Mouse (Mus musculus) liver, adult 2 months (tissue): ENCODE data around the gene Slc12a7. TPM values are rescaled to one million over a fixed set of nuclear protein-coding genes. Genes with fewer than 3 reads are reported as not detected.

Experiments used
- DNase-seq: peaks from one replicate; pipeline ENCODE4 v3.0.0-alpha.2; 2011; ENCODE audit warnings: low read depth, low spot score; ENCODE audit errors: extremely low read depth
- H3K27ac ChIP-seq: fragments of 200-500 bp; replicated peaks from 2 replicates; pipeline ENCODE4 v1.5.1; 2012; ENCODE audit warnings: low read depth, mild to moderate bottlenecking, control low read depth, inconsistent platforms, low read length; ENCODE audit not compliant: insufficient read depth
- H3K27me3 ChIP-seq: fragments of 200-500 bp; 2 replicates; pipeline ENCODE4 v1.6.1; 2012; ENCODE audit warnings: mild to moderate bottlenecking, moderate library complexity, low read length, inconsistent platforms; ENCODE audit not compliant: control insufficient read depth, insufficient read depth
- H3K36me3 ChIP-seq: fragments of 200-500 bp; 2 replicates; pipeline ENCODE4 v1.6.1; 2012; ENCODE audit warnings: low read length, inconsistent platforms; ENCODE audit not compliant: control insufficient read depth, insufficient read depth
- H3K4me1 ChIP-seq: fragments of 200-500 bp; 2 replicates; pipeline ENCODE4 v1.6.1; 2011; ENCODE audit warnings: low read length; ENCODE audit not compliant: control insufficient read depth, insufficient read depth
- H3K4me3 ChIP-seq: fragments of 200-500 bp; 2 replicates; pipeline ENCODE4 v1.5.1; 2011; ENCODE audit warnings: low read depth, mild to moderate bottlenecking, control low read depth, low read length, moderate library complexity; ENCODE audit not compliant: insufficient read depth
- H3K79me2 ChIP-seq: fragments of 200-500 bp; 2 replicates; pipeline ENCODE4 v1.6.1; 2012; ENCODE audit warnings: inconsistent platforms, mild to moderate bottlenecking, low read length, moderate library complexity; ENCODE audit not compliant: control insufficient read depth, insufficient read depth
- H3K9ac ChIP-seq: fragments of 200-500 bp; 2 replicates; pipeline ENCODE4 v1.6.1; 2012; ENCODE audit warnings: low read depth, mild to moderate bottlenecking, control low read depth, inconsistent platforms, low read length
- CTCF ChIP-seq: fragments of 200-500 bp; IDR thresholded peaks from 2 replicates; pipeline ENCODE4 v1.5.1; 2011; ENCODE audit warnings: low read depth, low read length, control low read depth
- POLR2A ChIP-seq: fragments of 200-500 bp; IDR thresholded peaks from 2 replicates; pipeline ENCODE4 v1.6.1; 2011; ENCODE audit warnings: low read length, control low read depth; ENCODE audit not compliant: insufficient read depth; ENCODE audit errors: extremely low read depth
- WGBS: fragments of 180-500 bp; shearing (Covaris S2); methylation state at CpG from one replicate; pipeline ENCODE4 v1.1.7; 2018; 5-methylcytosine and 5-hydroxymethylcytosine counted together
- polyA plus RNA-seq: library from polyadenylated mRNA; depleted of rRNA; stranded (reverse); fragments of >200 nt; gene quantifications from 2 replicates; pipeline ENCODE4 v1.2.3, GENCODE M21; 2012; rRNA removed
- total RNA-seq: library from RNA; depleted of rRNA; stranded (reverse); fragments of >200 nt; gene quantifications from 2 replicates; pipeline ENCODE4 v1.2.3, GENCODE M21; 2014; rRNA removed

The Slc12a7 gene
- total RNA-seq (38.0 and 48.6 TPM in 2 replicates), polyA plus RNA-seq (69.9 and 91.0 TPM in 2 replicates)

GRCm38 (mm10) chr13:73732742-73733700 is at the start of gene Slc12a7:
Gene Slc12a7 (plus strand): TSS chr13:73733094.
- WGBS = 8% methylated on average over 40 of the region's 48 CpGs
- peak within 1 kb of the TSS; percentile 43 for H3K27ac ChIP-seq
- peak within 1 kb of the TSS; percentile 36 for H3K9ac ChIP-seq
- H3K36me3 ChIP-seq = no peaks in the 10 kb centered on the region
- H3K27me3 ChIP-seq = no peaks in the 10 kb centered on the region
- peak; percentile 91 for DNase-seq
- H3K4me3 ChIP-seq = peak within 1 kb of the TSS; percentile 57
- H3K4me1 ChIP-seq = peaks cover 27% of the 10 kb centered on the region
- H3K79me2 ChIP-seq = peaks cover 3% of the 10 kb centered on the region; the same call in 1 of the 2 replicates
- TF ChIP-seq POLR2A = peak; percentile 48; the same call in 1 of the 2 replicates
- TF ChIP-seq CTCF = no peak

DNA sequence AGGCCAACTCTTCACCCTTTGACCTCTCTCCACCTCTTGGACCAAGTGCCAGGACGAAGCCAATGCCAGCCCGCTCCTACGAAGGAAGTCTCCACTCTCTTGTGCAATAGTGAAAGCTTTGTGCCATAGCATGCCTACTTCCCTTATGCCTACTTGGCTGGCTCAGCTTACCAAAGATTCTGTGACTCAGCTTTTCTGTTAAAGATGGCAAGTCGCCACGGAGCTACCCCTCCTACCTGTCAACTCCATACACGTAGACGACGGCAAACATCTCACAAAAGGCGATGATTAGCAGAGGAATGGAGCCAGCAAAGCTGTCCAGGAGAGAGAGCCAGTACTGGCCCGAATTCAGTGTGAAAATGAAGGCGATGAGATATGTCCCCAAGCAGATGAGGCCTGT is 49.2 kb upstream of the Slc12a7 start:
- no peak for DNase-seq
- WGBS = 83% methylated on average over 11 of the region's 11 CpGs
- TF ChIP-seq CTCF = no peak
- H3K36me3 ChIP-seq = no peaks in the 10 kb centered on the region
- H3K79me2 ChIP-seq = no peaks in the 10 kb centered on the region
- H3K27me3 ChIP-seq = no peaks in the 10 kb centered on the region
- H3K9ac ChIP-seq = no peak overlapping the region
- 0 out of 2 replicates have a peak, but pooled peaks cover 1% of the 10 kb centered on the region for H3K4me1 ChIP-seq
- H3K4me3 ChIP-seq = no peak overlapping the region
- no peak overlapping the region for H3K27ac ChIP-seq

- Histone ChIP-seq H3K27ac (no peak overlapping the region), H3K27me3 (no peaks in the 10 kb centered on the region), H3K4me1 (0 out of 2 replicates have a peak, but pooled peaks cover 1% of the 10 kb centered on the region), H3K4me3 (no peak overlapping the region), H3K9ac (no peak overlapping the region), H3K36me3 (no peaks in the 10 kb centered on the region), H3K79me2 (no peaks in the 10 kb centered on the region)
- no peak for DNase-seq
- TF ChIP-seq POLR2A (no peak), CTCF (no peak)
- 79% methylated on average over 1 of the region's 1 CpGs for WGBS
Observed at GRCm38 (mm10) chr13:73684412-73684811, 48.5 kb upstream of the Slc12a7 start.

DNA sequence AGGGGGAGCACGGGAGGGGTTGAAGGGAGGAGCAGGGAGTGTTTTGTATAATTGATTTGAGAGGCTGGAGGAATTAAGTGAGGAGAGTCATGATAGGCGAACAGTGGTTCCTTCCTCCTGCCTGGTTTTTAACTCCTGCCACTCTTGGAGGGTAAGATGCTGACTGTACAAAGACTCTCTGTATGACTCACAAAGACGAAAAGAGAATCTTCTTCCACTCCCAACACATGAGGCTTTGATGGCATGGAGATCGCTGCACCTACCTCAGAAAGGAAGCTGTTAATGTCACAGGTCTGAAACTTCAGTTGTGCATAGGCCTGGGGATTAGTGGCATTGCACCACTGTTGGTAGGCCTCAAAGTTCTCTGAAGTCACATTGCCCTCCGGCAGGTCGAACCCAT is 47.4 kb upstream of the Slc12a7 start:
- 0 out of 2 replicates have a peak, but pooled peaks cover 1% of the 10 kb centered on the region for H3K4me1 ChIP-seq
- DNase-seq = no peak
- no peak for TF ChIP-seq CTCF
- TF ChIP-seq POLR2A = no peak
- H3K27me3 ChIP-seq = no peaks in the 10 kb centered on the region
- H3K79me2 ChIP-seq = no peaks in the 10 kb centered on the region
- H3K4me3 ChIP-seq = no peak overlapping the region
- WGBS = 84% methylated on average over 6 of the region's 6 CpGs
- H3K9ac ChIP-seq = no peak overlapping the region
- H3K27ac ChIP-seq = no peak overlapping the region
- H3K36me3 ChIP-seq = no peaks in the 10 kb centered on the region

DNA sequence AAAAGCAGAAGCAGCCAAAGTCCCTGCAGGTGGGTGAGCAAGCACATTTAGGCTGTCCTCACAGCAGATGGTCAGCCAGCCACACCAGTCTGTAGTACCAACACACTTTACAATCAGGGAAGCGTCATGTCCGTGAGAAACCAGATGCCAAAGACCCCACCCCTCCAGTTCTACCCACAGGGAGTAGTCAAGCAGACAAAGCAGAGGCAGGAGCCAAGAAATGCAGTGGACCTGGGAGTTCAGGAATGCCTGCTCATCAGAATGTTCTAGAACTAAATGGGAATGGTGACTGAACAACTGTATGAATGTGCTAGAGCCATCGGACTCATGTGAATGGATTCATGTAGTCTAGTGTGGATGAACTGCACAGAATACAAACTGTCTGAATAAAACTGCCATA is 45.3 kb upstream of the Slc12a7 start:
- Histone ChIP-seq H3K9ac (no peak overlapping the region), H3K36me3 (no peaks in the 10 kb centered on the region), H3K27ac (no peak overlapping the region), H3K79me2 (no peaks in the 10 kb centered on the region), H3K27me3 (no peaks in the 10 kb centered on the region), H3K4me1 (no peaks in the 10 kb centered on the region), H3K4me3 (no peak overlapping the region)
- WGBS = 85% methylated on average over 3 of the region's 3 CpGs
- TF ChIP-seq CTCF (no peak), POLR2A (no peak)
- DNase-seq = no peak

DNA sequence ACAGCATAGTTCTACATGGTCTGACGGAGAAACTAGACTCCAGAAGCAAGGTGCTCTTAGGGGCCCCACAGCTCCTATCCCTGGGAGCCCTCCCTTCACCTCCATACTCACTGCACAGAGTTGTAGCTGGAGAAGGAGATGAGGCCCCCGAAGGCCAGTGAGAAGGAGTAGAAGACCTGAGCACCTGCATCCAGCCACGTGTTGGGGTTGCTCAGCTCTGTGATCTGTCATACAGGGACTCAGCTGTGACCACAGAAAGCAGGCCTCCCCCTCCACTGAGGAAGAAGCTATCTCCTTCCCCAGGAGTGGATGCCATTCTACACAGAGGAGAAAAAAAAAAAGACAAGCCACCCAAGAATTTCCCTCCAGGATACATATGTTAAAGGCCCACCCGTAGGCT is 44.0 kb upstream of the Slc12a7 start:
- Histone ChIP-seq H3K27me3 (no peaks in the 10 kb centered on the region), H3K9ac (no peak overlapping the region), H3K4me1 (no peaks in the 10 kb centered on the region), H3K4me3 (no peak overlapping the region), H3K79me2 (no peaks in the 10 kb centered on the region), H3K36me3 (no peaks in the 10 kb centered on the region), H3K27ac (no peak overlapping the region)
- no peak for DNase-seq
- TF ChIP-seq CTCF = no peak
- no peak for TF ChIP-seq POLR2A
- 80% methylated on average over 4 of the region's 4 CpGs for WGBS
